Mouse (Mus musculus) embryonic fibroblast, embryonic 13.5 days (primary cell): ENCODE data around the gene Runx1.

Experiments used
- CTCF ChIP-seq: IDR thresholded peaks from 2 replicates; pipeline ENCODE4 v1.5.1; 2011; ENCODE audit warnings: mild to moderate bottlenecking, control low read depth, low read length, moderate library complexity, borderline replicate concordance; ENCODE audit not compliant: insufficient read depth
- POLR2A ChIP-seq: IDR thresholded peaks from 2 replicates; pipeline ENCODE4 v1.6.1; 2011; ENCODE audit warnings: low read depth, mild to moderate bottlenecking, control low read depth, low read length, moderate library complexity

DNA sequence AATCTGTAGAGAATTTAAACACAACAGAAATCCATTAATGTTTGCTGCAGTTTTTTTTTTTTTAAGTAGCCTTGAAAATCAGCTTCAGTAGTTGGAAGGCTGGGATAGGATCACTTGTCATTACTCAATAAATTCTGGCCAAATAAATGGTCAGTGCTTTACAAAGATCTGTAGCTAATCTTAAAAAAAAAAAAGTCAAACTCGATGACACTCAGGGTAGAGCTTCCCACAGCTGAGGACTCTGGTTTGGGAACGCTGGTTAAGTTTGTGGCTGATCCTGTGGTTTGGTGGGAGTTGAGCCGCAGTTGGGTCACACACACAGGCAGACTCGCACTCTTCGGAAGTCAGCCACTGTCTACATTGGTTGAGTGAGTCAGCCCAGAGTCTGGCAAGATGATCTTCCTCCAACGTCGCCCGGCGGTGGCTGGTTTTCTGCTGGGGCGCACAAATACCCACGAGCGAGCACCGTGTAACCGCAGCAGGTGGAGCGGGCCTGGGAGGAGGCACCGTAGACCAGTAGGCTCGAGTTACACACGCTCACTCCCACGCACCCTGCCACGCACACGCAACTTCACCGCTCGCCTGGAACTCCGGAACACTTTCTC lies 129.4 kb downstream of the Runx1 start:
- TF ChIP-seq CTCF (no peak), POLR2A (peak; percentile 63)
